Mouse (Mus musculus): Measurements from ENCODE around the gene Cacna1d.

The Cacna1d gene

GRCm38 (mm10) chr14:30019792-30020575 is 471.3 kb downstream of the Cacna1d start:
- in situ Hi-C loops (cut with MboI): no loop called here

- in situ Hi-C loops (cut with MboI): no loop called here
Measured at GRCm38 (mm10) chr14:30019375-30019774, 471.9 kb downstream of the Cacna1d start.

GRCm38 (mm10) chr14:30018846-30019245 is 472.4 kb downstream of the Cacna1d start:
- in situ Hi-C loops (cut with MboI): no loop called here

- in situ Hi-C loops (cut with MboI): no loop called here
Measured at GRCm38 (mm10) chr14:30018463-30018801, 472.8 kb downstream of the Cacna1d start.

- in situ Hi-C loops (cut with MboI): no loop called here
Measured at GRCm38 (mm10) chr14:30017794-30018462, 473.3 kb downstream of the Cacna1d start.

GRCm38 (mm10) chr14:30016666-30017065 is 474.6 kb downstream of the Cacna1d start:
- in situ Hi-C loops (cut with MboI): no loop called here

GRCm38 (mm10) chr14:30015008-30015407 is 476.2 kb downstream of the Cacna1d start:
- in situ Hi-C loops (cut with MboI): no loop called here

- in situ Hi-C loops (cut with MboI): no loop called here
Measured at GRCm38 (mm10) chr14:30014487-30014886, 476.8 kb downstream of the Cacna1d start.

- in situ Hi-C loops (cut with MboI): no loop called here
Measured at GRCm38 (mm10) chr14:30011886-30012560, 479.2 kb downstream of the Cacna1d start.

- in situ Hi-C loops (cut with MboI): no loop called here
Measured at GRCm38 (mm10) chr14:30009864-30010560, 481.2 kb downstream of the Cacna1d start.

GRCm38 (mm10) chr14:30008733-30009575 is 482.3 kb downstream of the Cacna1d start, which contains the start of the genes Il17rb and Chdh:
Il17rb (minus strand) TSS chr14:30008896.
Chdh (plus strand) TSS chr14:30009023.
- in situ Hi-C loops (cut with MboI): no loop called here

- in situ Hi-C loops (cut with MboI): no loop called here
Measured at GRCm38 (mm10) chr14:29999475-29999811, 491.8 kb downstream of the Cacna1d start.

- in situ Hi-C loops (cut with MboI): no loop called here
Measured at GRCm38 (mm10) chr14:29998747-29999474, 492.3 kb downstream of the Cacna1d start.

- in situ Hi-C loops (cut with MboI): no loop called here
Measured at GRCm38 (mm10) chr14:29997345-29997744, 493.9 kb downstream of the Cacna1d start.

GRCm38 (mm10) chr14:29996000-29996751 is 495.1 kb downstream of the Cacna1d start:
- in situ Hi-C loops (cut with MboI): no loop called here

- in situ Hi-C loops (cut with MboI): no loop called here
Measured at GRCm38 (mm10) chr14:29994976-29995375, 496.3 kb downstream of the Cacna1d start.

Data from mature B cell (primary cell).